Mouse (Mus musculus) heart, postnatal 14 days (tissue): ENCODE data around the gene Gm5725. TPM values are rescaled to one million over a fixed set of nuclear protein-coding genes. Genes with fewer than 3 reads are reported as not detected.
"Not testable (repeated sequence)": the region's sequence is repeated elsewhere in the genome, so short reads cannot be mapped to it uniquely, and the experiment has no call there.

Experiments
- DNase-seq, 2 experiments: peaks; one replicate each; pipeline ENCODE4 v3.0.0; 2021 to 2022
- intact Hi-C: fragments of 180-260 bp; cut with DNase I; formaldehyde crosslinking; loops from one replicate; pipeline ENCODE4 v1.15.1; 2025
- long read RNA-seq, 2 experiments: library from polyadenylated mRNA; stranded (forward); transcript quantifications; one replicate each; pipeline ENCODE4 v2.0.0; 2021
- total RNA-seq, 2 experiments: library from RNA; stranded (reverse); gene quantifications; 2 replicates each; pipeline ENCODE4 v1.2.3; 2021

Gm5725 gene
- not detected for total RNA-seq
- long read RNA-seq, experiment 1, result 0 reads
- long read RNA-seq, experiment 2, result 0 reads

DNA sequence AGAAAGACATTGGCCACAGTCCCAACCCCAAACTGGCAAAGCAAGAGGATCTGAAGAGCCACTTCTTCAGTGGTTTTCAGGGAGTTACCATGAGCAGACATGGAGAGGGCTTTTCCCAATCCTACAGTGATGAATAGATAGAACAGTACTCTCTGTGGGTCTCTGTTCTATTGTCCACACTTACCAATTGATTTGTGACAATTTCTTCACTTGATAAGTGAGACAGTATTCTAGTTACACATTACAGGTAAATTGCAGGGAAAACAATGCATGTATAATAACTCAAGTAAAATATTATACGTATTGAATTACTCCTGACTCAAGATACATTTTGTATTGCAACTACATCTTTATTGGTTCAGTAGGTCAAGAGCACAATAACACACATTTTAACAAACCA, at the start of gene Gm5725:
Gene Gm5725, minus strand, starts transcription at position 101 of the 400 bp plus-strand sequence.
- intact Hi-C loops, DNase-seq: not testable (repeated sequence)

DNA sequence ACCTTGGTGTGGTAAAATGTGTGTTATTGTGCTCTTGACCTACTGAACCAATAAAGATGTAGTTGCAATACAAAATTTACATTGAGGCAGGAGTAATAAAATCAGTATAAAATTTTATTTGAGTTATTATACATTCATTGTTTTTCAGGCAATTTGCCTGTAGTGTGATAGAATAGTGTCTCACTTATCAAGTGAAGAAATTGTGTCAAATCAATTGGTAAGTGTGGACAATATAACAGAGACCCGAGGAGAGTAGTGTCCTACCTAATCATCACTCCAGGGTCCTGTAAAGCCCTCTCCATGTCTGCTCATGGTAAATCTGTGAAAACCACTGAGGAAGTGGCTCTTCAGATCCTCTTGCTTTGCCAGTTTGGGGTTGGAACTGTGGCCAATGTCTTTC, 12.0 kb downstream of the Gm5725 start, which contains the start of gene Vmn1r135:
Gene Vmn1r135, plus strand, starts transcription at position 301 of the 400 bp plus-strand sequence.
- DNase-seq, intact Hi-C loops: not testable (repeated sequence)

- intact Hi-C loops, DNase-seq: not testable (repeated sequence)
Observed at GRCm38 (mm10) chr7:21796628-21797027, 47.4 kb downstream of the Gm5725 start, which contains the start of gene Gm4177. Gene Gm4177, minus strand, starts transcription at chr7:21796728.

Other genes with a start within 250 kb of the Gm5725 start
- gene Vmn1r132, start 230.2 kb downstream of the Gm5725 start, total RNA-seq, result not detected
- gene Gm4175, start 82.8 kb downstream of the Gm5725 start, total RNA-seq, result not detected
- gene Gm4177, start 47.5 kb downstream of the Gm5725 start, total RNA-seq, result not detected
- not detected for gene Vmn1r135, start 11.9 kb downstream of the Gm5725 start, total RNA-seq
- not detected for gene Gm5891, start 77.0 kb upstream of the Gm5725 start, total RNA-seq
- gene Vmn1r137, start 150.3 kb upstream of the Gm5725 start, total RNA-seq, result not detected
- gene Vmn1r138, start 184.6 kb upstream of the Gm5725 start, total RNA-seq, result not detected
- not detected for gene Gm6176, start 212.0 kb upstream of the Gm5725 start, total RNA-seq
- gene Vmn1r139, start 224.8 kb upstream of the Gm5725 start, total RNA-seq, result not detected